Comparison of ENCODE assay signal across 1 mouse cellular context in genomic region chr11:104549438-104550405, GRCm38 (mm10).
A peak's percentile ranks its signal among the peaks of the same experiment; 100 is the strongest.
TF ChIP-seq lines count a peak whose summit lies in the region.

No protein-coding gene starts in this region.

TF ChIP-seq in CH12.LX, 34 proteins besides CTCF, POLR2A, EP300 and RAD21 (continued from another document):
- 0 out of 2 replicates have a peak, but pooled peaks have one; percentile 26 for TF ChIP-seq E2F4 (IDR thresholded peaks at IDR 0.05; ENCODE audit: insufficient replicate concordance, low read depth, low read length)
- TF ChIP-seq TCF12 (IDR thresholded peaks at IDR 0.05; ENCODE audit: low read depth, low read length), result peak; percentile 63
- no peak for TF ChIP-seq NELFE (IDR thresholded peaks at IDR 0.05; ENCODE audit: low read depth, low read length)
- no peak for TF ChIP-seq USF2 (conservative IDR thresholded peaks at IDR 0.05; ENCODE audit: low read depth, low read length)
- peak; percentile 84 for TF ChIP-seq MAZ (IDR thresholded peaks at IDR 0.05; ENCODE audit: low read depth, low read length)
- TF ChIP-seq POLR2AphosphoS2 (IDR thresholded peaks at IDR 0.05; ENCODE audit: low read depth, low read length), result no peak
- TF ChIP-seq TBP (conservative IDR thresholded peaks at IDR 0.05; ENCODE audit: low read depth, low read length), result no peak; the same call in 1 of the 2 replicates
- TF ChIP-seq ZNF384 (IDR thresholded peaks at IDR 0.05; ENCODE audit: low read depth, low read length), result no peak
- peak; percentile 71 for TF ChIP-seq MXI1 (IDR thresholded peaks at IDR 0.05; ENCODE audit: low read depth, low read length)
- 0 out of 2 replicates have a peak, but pooled peaks have one; percentile 43 for TF ChIP-seq MYC (IDR thresholded peaks at IDR 0.05; ENCODE audit: low read depth, low read length)
- peak; percentile 79; the same call in 1 of the 2 replicates for TF ChIP-seq CHD2 (IDR thresholded peaks at IDR 0.05; ENCODE audit: low read length)
- peak; percentile 71 for TF ChIP-seq HCFC1 (IDR thresholded peaks at IDR 0.05; ENCODE audit: low read depth, low read length)
- no peak; the same call in none of the 2 replicates for TF ChIP-seq MEF2A (IDR thresholded peaks at IDR 0.05; ENCODE audit: borderline replicate concordance, low read depth, low read length)
- no peak for TF ChIP-seq SMC3 (IDR thresholded peaks at IDR 0.05; ENCODE audit: low read depth, low read length)
- no peak for TF ChIP-seq GABPA (IDR thresholded peaks at IDR 0.05; ENCODE audit: insufficient replicate concordance, low read depth, low read length)
- TF ChIP-seq IRF4 (IDR thresholded peaks at IDR 0.05; ENCODE audit: low read depth, low read length), result 0 out of 2 replicates have a peak, but pooled peaks have one; percentile 50
- no peak for TF ChIP-seq ELF1 (IDR thresholded peaks at IDR 0.05; ENCODE audit: low read depth, low read length)
- no peak for TF ChIP-seq MAFK (IDR thresholded peaks at IDR 0.05; ENCODE audit: insufficient replicate concordance, low read length)
